Mouse (Mus musculus) yolk sac, embryonic 10.5 days (tissue): Measurements from ENCODE around the gene Ntrk3.

Source experiments
- DNase-seq: peaks from one replicate; pipeline ENCODE4 v3.0.0-alpha.2; 2017; ENCODE audit warnings: low spot score

Gene Ntrk3

GRCm38 (mm10) chr7:78221668-78222067 is 516.1 kb downstream of the Ntrk3 start:
- no peak for DNase-seq

- DNase-seq = no peak
Measured at GRCm38 (mm10) chr7:78220949-78221348, 516.9 kb downstream of the Ntrk3 start.

- DNase-seq = no peak
Measured at GRCm38 (mm10) chr7:78190931-78191653, 546.7 kb downstream of the Ntrk3 start.

- no peak for DNase-seq
Measured at GRCm38 (mm10) chr7:78185578-78185977, 552.2 kb downstream of the Ntrk3 start.

GRCm38 (mm10) chr7:78183396-78183795 is 554.4 kb downstream of the Ntrk3 start:
- DNase-seq = no peak

GRCm38 (mm10) chr7:78179996-78180665 is 557.7 kb downstream of the Ntrk3 start:
- DNase-seq = no peak

GRCm38 (mm10) chr7:78172267-78172955 is 565.4 kb downstream of the Ntrk3 start:
- no peak for DNase-seq

GRCm38 (mm10) chr7:78165466-78165865 is 572.3 kb downstream of the Ntrk3 start:
- no peak for DNase-seq

- DNase-seq = no peak
Measured at GRCm38 (mm10) chr7:78157946-78158345, 579.9 kb downstream of the Ntrk3 start.

- no peak for DNase-seq
Measured at GRCm38 (mm10) chr7:78145251-78145650, 592.6 kb downstream of the Ntrk3 start.

- no peak for DNase-seq
Measured at GRCm38 (mm10) chr7:78144849-78145248, 593.0 kb downstream of the Ntrk3 start.

- DNase-seq = no peak
Measured at GRCm38 (mm10) chr7:78129966-78130365, 607.8 kb downstream of the Ntrk3 start.
